Mouse (Mus musculus) bone marrow, adult 2 months (tissue): Measurements from ENCODE around the gene Daw1. TPM values are rescaled to one million over a fixed set of nuclear protein-coding genes. Genes with fewer than 3 reads are reported as not detected.

ENCODE experiments used
- H3K27ac ChIP-seq: fragments of 200-500 bp; 2 replicates; pipeline ENCODE4 v1.5.1; 2012; ENCODE audit warnings: low read depth, mild to moderate bottlenecking, control low read depth, inconsistent platforms, low read length; ENCODE audit not compliant: control insufficient read depth, poor library complexity, insufficient read depth
- H3K4me1 ChIP-seq: fragments of 200-500 bp; 2 replicates; pipeline ENCODE4 v1.6.1; 2011; ENCODE audit warnings: low read length; ENCODE audit not compliant: control insufficient read depth, insufficient read depth
- H3K4me3 ChIP-seq: fragments of 200-500 bp; replicated peaks from 2 replicates; pipeline ENCODE3; 2011; ENCODE audit warnings: mild to moderate bottlenecking, low read depth, low read length, control low read depth; ENCODE audit not compliant: control insufficient read depth
- CTCF ChIP-seq: fragments of 200-500 bp; IDR thresholded peaks from 2 replicates; pipeline ENCODE4 v1.5.1; 2011; ENCODE audit warnings: low read length, control low read depth; ENCODE audit not compliant: control insufficient read depth, insufficient read depth
- POLR2A ChIP-seq: fragments of 200-500 bp; IDR thresholded peaks from 2 replicates; pipeline ENCODE4 v1.6.1; 2011; ENCODE audit warnings: low read depth, mild to moderate bottlenecking, control low read depth, low read length, borderline replicate concordance; ENCODE audit not compliant: control insufficient read depth
- WGBS: fragments of 180-500 bp; shearing (Covaris S2); methylation state at CpG from one replicate; pipeline ENCODE4 v1.1.7; 2018; 5-methylcytosine and 5-hydroxymethylcytosine counted together
- polyA plus RNA-seq: library from polyadenylated mRNA; stranded (reverse); fragments of >200 nt; gene quantifications from 2 replicates; pipeline ENCODE4 v1.2.4, GENCODE M21; 2011; ENCODE audit warnings: low replicate concordance; ENCODE audit not compliant: missing spikeins, insufficient read depth, insufficient read length

Daw1 gene
- polyA plus RNA-seq, 1 experiment = not detected

DNA sequence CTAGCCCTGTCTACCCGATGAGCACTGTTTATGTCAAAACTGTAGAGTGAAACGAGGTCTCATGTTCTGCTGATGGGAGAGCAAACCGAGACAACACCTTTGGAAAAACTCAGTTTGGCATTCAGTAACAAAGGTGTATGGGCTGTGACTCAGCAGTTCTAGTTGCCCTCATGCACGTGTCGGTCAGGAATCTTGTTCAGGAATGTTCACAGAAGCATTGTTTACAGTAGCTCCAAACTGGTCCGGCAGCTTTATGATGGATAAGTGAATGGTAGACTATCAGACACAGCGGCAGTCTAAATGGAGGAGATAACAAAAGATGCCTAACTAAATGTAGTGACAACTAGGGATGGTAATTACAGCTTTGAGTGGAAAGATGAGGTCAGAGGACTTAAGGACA lies 23.7 kb upstream of the Daw1 start:
- H3K4me1 ChIP-seq = no peaks in the 10 kb centered on the region
- H3K4me3 ChIP-seq = no peak overlapping the region
- TF ChIP-seq POLR2A (no peak), CTCF (no peak)
- WGBS = 69% methylated on average over 7 of the region's 7 CpGs
- no peak overlapping the region for H3K27ac ChIP-seq

DNA sequence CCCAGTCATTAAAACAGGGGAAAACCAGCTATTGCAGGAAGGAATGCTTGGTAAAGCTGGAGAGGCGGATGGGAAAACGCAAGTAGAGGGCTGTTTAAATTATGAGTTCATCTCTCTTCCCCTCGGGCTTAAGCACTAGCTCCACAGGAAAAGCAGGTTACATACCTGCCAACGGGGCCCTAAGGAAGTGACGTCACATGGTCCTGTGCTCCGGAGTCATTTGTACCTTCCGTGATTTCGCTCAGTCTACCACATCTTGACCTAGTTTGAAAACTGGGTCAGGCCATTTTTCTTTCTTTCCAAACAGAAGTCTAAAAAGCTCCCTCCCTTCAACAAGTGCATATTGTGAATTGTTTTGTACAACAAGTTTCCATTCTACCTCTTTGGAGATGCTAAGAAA lies 21.7 kb upstream of the Daw1 start:
- TF ChIP-seq POLR2A (no peak), CTCF (no peak)

DNA sequence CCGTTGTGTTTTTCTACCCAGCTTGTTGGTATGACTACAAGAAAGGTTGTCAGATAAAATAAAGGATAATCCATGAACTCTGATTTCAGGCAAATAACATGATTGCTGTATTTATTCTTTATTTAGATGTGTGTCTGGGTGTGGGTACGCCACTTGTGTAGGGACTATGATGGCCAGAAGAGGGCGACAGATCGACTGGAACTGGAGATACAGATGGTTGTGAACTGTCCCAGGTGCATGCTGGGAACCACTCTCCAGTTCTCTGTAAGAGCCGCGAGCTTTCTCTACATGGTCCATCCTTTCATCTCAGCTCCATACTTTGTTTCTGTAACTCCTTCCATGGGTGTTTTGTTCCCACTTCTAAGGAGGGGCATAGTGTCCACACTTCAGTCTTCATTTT lies 20.8 kb upstream of the Daw1 start:
- TF ChIP-seq POLR2A (no peak), CTCF (no peak)
- Histone ChIP-seq H3K4me1 (no peaks in the 10 kb centered on the region), H3K27ac (no peak overlapping the region), H3K4me3 (no peak overlapping the region)
- WGBS = 69% methylated on average over 6 of the region's 6 CpGs

More for the DNA sequence above, 21.7 kb upstream of the Daw1 start:
- H3K4me1 ChIP-seq = no peaks in the 10 kb centered on the region
- no peak overlapping the region for H3K4me3 ChIP-seq
- 77% methylated on average over 8 of the region's 8 CpGs for WGBS
- no peak overlapping the region for H3K27ac ChIP-seq

DNA sequence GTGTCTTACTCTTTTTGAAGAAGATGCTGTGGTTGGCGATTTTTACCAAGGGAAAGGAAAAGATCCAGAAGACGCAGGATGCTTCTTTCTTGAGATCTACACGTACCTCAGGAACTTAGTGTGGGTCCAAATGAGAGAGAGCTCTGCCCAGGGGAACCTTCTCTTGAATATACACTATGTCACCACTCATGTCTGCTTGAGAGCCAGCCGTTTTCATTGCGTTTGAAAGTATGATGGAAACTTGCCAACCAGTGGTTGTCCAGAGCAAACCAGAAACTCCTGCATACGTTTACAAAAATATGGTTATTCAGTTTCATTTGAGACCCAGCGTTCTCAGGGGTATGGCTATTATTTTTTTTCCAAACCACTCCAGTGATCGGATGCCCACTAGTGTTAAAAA lies 18.0 kb upstream of the Daw1 start:
- WGBS = 74% methylated on average over 8 of the region's 8 CpGs
- TF ChIP-seq CTCF (no peak), POLR2A (no peak)
- no peak overlapping the region for H3K27ac ChIP-seq
- no peak overlapping the region for H3K4me3 ChIP-seq
- H3K4me1 ChIP-seq = no peaks in the 10 kb centered on the region

DNA sequence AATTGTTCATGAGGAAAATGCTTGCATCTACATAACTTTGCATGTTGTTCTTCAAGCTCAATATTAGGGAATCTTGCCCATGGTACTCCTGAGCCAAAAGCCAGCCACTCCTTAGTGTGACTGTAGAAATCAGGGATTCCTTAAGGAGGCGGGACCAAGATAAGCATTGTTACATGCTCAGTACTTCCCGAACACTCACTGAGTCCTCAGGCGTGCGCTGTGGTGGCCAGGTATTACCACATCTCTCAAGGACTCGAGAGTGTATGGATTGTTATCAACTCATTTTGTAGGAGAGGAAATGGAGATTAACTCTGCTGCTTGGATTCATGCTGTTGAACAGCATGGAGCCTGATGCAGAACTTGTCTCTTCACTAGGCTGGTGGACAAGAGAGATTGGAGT lies 17.5 kb upstream of the Daw1 start:
- Histone ChIP-seq H3K27ac (no peak overlapping the region), H3K4me1 (no peaks in the 10 kb centered on the region), H3K4me3 (no peak overlapping the region)
- TF ChIP-seq CTCF (no peak), POLR2A (no peak)
- 73% methylated on average over 5 of the region's 5 CpGs for WGBS

DNA sequence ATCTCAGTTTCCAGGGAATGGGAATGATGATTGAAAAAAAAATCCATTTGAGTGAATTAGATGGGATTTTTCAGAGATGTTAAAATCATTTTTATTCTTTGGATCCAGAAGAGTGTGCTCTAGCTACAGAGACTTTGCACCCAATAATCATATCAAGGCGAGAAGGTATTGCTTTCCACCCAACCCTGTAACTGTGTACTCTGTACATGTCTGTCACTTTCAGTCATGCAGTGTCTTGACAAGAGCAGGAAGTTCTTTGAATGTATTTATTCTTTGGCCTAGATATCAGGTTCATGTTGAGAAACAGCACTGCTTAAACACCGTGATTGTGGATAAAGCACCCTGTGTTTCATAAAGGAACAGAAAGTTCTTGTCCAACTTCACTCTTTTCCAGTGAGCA lies 13.0 kb upstream of the Daw1 start:
- H3K27ac ChIP-seq = no peak overlapping the region
- 69% methylated on average over 2 of the region's 2 CpGs for WGBS
- H3K4me3 ChIP-seq = no peak overlapping the region
- H3K4me1 ChIP-seq = no peaks in the 10 kb centered on the region
- TF ChIP-seq CTCF (no peak), POLR2A (no peak)

DNA sequence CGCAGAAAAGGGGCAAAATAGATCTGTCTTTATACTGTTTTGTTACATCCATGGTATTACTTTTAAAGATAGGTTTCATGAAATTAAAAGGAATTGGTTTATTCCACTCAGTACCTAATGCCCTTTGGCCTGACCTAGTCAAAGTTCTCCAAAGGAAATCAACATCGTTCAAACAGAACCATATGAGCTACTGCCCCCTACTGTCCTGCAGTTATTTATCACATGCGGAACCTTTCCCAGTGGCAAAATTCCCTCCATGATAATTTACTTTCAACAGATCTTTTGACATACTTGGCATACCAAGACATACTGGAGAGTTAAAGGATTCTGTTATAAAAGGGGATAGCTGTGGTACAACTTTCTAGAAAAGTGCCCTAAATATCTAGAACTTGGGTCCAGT lies 9.3 kb upstream of the Daw1 start:
- no peak overlapping the region for H3K27ac ChIP-seq
- no peaks in the 10 kb centered on the region for H3K4me1 ChIP-seq
- TF ChIP-seq CTCF = no peak
- TF ChIP-seq POLR2A = no peak
- no peak overlapping the region for H3K4me3 ChIP-seq
- 68% methylated on average over 3 of the region's 3 CpGs for WGBS

DNA sequence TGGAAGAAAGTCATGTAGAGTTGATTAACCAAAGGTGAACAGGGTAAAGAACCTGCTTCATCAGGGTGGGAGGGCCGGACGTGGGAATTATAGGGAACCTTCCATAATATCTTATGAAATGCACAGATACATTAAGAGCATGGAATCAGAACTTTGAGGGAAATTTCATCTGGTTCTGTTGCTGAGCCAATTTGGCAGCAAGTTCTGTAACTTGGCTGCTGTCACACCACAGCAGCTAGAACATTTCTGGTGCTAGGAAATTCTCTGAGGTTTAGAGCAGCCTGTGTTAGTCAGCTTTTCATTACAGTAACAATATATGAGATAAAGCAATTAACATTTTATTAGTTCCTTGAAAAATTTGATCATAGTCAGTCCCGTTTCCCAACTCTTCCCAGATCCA lies 6.6 kb upstream of the Daw1 start:
- TF ChIP-seq CTCF = no peak
- no peak for TF ChIP-seq POLR2A
- Histone ChIP-seq H3K27ac (no peak overlapping the region), H3K4me3 (no peak overlapping the region), H3K4me1 (no peaks in the 10 kb centered on the region)
- WGBS = 72% methylated on average over 3 of the region's 3 CpGs

DNA sequence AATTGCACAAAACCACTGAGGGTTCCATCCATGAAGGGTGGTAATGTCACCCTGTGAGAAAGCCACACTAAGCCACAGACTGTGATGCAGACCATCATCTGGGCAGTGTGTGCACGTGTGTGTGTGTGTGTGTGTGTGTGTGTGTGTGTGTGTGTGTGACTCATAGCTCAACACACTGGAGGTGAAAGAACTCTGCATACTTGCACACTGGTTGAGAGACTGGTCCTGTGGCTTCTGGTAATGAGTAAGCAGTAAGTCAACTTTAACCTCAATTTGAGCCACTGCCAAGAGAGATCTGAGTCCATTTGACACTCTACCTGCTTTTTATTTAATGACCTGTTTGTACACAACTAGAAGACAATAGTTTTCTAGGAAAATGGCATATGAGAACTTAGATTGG lies 2.7 kb upstream of the Daw1 start:
- Histone ChIP-seq H3K4me3 (no peak overlapping the region), H3K4me1 (no peaks in the 10 kb centered on the region), H3K27ac (no peak overlapping the region)
- TF ChIP-seq CTCF (no peak), POLR2A (no peak)
- 22% methylated on average over 1 of the region's 1 CpGs for WGBS

DNA sequence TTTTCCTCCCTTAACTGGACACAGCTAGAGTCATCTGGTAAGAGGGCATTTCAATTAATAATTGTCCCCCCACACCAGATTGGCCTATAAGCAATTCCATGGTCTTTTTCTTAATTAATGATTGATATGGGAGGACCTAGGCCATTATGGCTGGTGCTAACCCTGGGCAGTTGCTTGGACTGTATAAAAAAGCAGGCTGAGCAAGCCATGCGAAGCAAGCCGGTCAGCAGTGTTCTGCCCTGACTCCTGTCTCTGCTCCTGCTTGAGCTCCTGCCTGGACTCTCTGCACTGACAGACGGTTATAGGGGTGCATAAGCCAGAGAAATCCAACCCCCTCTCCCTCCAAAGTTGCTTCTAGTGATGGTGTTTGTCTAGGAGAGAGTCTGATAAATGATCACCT lies 2.1 kb downstream of the Daw1 start:
- Histone ChIP-seq H3K4me3 (no peak overlapping the region), H3K27ac (no peak overlapping the region), H3K4me1 (no peaks in the 10 kb centered on the region)
- 69% methylated on average over 3 of the region's 3 CpGs for WGBS
- TF ChIP-seq POLR2A (no peak), CTCF (no peak)
